Mouse (Mus musculus) C2C12 (cell line): Measurements from ENCODE around the gene Tra2b.

Source experiments
- CTCF ChIP-seq: IDR thresholded peaks from one replicate; pipeline ENCODE4 v1.5.1; 2011; ENCODE audit not compliant: control insufficient read depth, insufficient read depth, insufficient read length
- MAX ChIP-seq: IDR thresholded peaks from one replicate; pipeline ENCODE4 v1.6.1; 2011; ENCODE audit warnings: mild to moderate bottlenecking, control low read depth
- USF1 ChIP-seq: IDR thresholded peaks from one replicate; pipeline ENCODE4 v1.6.1; 2011; ENCODE audit warnings: low read depth, mild to moderate bottlenecking, control low read depth, moderate library complexity

GRCm38 (mm10) chr16:22261563-22261962 is 4.2 kb downstream of the Tra2b start:
- TF ChIP-seq CTCF, result no peak
- TF ChIP-seq USF1, result no peak
- TF ChIP-seq MAX, result no peak
